Mouse (Mus musculus): Measurements from ENCODE around the gene Adora2a.
A peak's percentile ranks its signal among the peaks of the same experiment; 100 is the strongest.
"Not testable (repeated sequence)": the region's sequence is repeated elsewhere in the genome, so short reads cannot be mapped to it uniquely, and the experiment has no call there.

The Adora2a gene

GRCm38 (mm10) chr10:75314190-75314980, 2.3 kb upstream of the Adora2a start:
- DNase-seq (ENCODE audit: low read depth) = no peak

- DNase-seq (ENCODE audit: low read depth) = no peak
Measured at GRCm38 (mm10) chr10:75315756-75316155, 921 bp upstream of the Adora2a start.

- peak; percentile 70 for DNase-seq (ENCODE audit: low read depth)
Measured at GRCm38 (mm10) chr10:75316472-75316871, 205 bp upstream of the Adora2a start.

- peak; percentile 80 for DNase-seq (ENCODE audit: low read depth)
Measured at GRCm38 (mm10) chr10:75316908-75317761, 458 bp downstream of the Adora2a start.

- no peak for DNase-seq (ENCODE audit: low read depth)
Measured at GRCm38 (mm10) chr10:75318206-75318605, 1.5 kb downstream of the Adora2a start.

- peak; percentile 77 for DNase-seq (ENCODE audit: low read depth)
Measured at GRCm38 (mm10) chr10:75320321-75320720, 3.6 kb downstream of the Adora2a start.

GRCm38 (mm10) chr10:75322966-75323365, 6.3 kb downstream of the Adora2a start:
- DNase-seq (ENCODE audit: low read depth) = no peak

GRCm38 (mm10) chr10:75323986-75324385, 7.3 kb downstream of the Adora2a start:
- no peak for DNase-seq (ENCODE audit: low read depth)

GRCm38 (mm10) chr10:75324391-75324790, 7.7 kb downstream of the Adora2a start:
- DNase-seq (ENCODE audit: low read depth) = no peak

GRCm38 (mm10) chr10:75325821-75326220, 9.1 kb downstream of the Adora2a start:
- DNase-seq (ENCODE audit: low read depth) = no peak

- peak; percentile 78 for DNase-seq (ENCODE audit: low read depth)
Measured at GRCm38 (mm10) chr10:75326553-75326952, 9.9 kb downstream of the Adora2a start.

GRCm38 (mm10) chr10:75327081-75327480, 10.4 kb downstream of the Adora2a start:
- no peak for DNase-seq (ENCODE audit: low read depth)

- no peak for DNase-seq (ENCODE audit: low read depth)
Measured at GRCm38 (mm10) chr10:75328201-75328704, 11.6 kb downstream of the Adora2a start.

- no peak for DNase-seq (ENCODE audit: low read depth)
Measured at GRCm38 (mm10) chr10:75332268-75332667, 15.6 kb downstream of the Adora2a start.

GRCm38 (mm10) chr10:75333176-75333776, 16.6 kb downstream of the Adora2a start:
- DNase-seq (ENCODE audit: low read depth) = no peak

GRCm38 (mm10) chr10:75334175-75334574, 17.5 kb downstream of the Adora2a start:
- no peak for DNase-seq (ENCODE audit: low read depth)

- DNase-seq (ENCODE audit: low read depth) = no peak
Measured at GRCm38 (mm10) chr10:75335075-75335474, 18.4 kb downstream of the Adora2a start.

GRCm38 (mm10) chr10:75337231-75337630, 20.6 kb downstream of the Adora2a start:
- no peak for DNase-seq (ENCODE audit: low read depth)

- DNase-seq (ENCODE audit: low read depth) = no peak
Measured at GRCm38 (mm10) chr10:75338852-75339251, 22.2 kb downstream of the Adora2a start.

- DNase-seq (ENCODE audit: low read depth) = no peak
Measured at GRCm38 (mm10) chr10:75339377-75339776, 22.7 kb downstream of the Adora2a start.

GRCm38 (mm10) chr10:75341936-75342335, 25.3 kb downstream of the Adora2a start:
- no peak for DNase-seq (ENCODE audit: low read depth)

GRCm38 (mm10) chr10:75344563-75344962, 27.9 kb downstream of the Adora2a start:
- not testable (repeated sequence) for DNase-seq (ENCODE audit: low read depth)
